8 mouse cellular contexts compared by ENCODE assay signal in the genomic region with DNA sequence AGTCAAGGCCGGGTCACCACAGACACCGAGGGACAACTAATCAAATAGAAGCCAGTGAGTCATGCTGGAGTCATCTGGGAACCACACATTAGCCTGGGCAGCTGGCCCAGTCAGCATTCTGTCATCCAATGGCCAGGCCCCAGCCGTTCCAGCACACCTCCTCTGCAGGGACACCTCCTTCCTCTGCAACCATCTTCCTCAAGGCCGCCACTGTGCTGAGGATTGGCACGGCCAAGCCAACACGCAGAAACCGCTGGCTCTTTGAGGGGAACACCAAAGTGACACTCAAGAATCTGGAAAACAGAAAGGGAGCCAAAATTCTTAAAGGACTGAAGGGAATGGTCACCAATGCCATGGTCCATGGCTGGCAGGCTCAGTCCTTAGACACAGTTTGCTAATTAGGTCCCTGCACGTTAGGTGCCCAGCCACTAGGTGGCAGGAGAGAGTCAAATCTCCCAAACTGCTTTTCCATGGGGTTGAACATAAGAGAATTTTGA. TPM values are rescaled to one million over a fixed set of nuclear protein-coding genes. Genes with fewer than 3 reads are reported as not detected.
DNase-seq lines count a peak whose midpoint lies in the region; ATAC-seq and TF ChIP-seq lines count a peak whose summit lies in the region.

No protein-coding gene starts in this region.

- no peak overlapping the region for H3K4me2 ChIP-seq in hindbrain, embryonic 13.5 days
- H3K4me2 ChIP-seq in hindbrain, postnatal 0 days (ENCODE audit: low read depth, low read length), result no peak overlapping the region
- no peak overlapping the region for H3K4me2 ChIP-seq in stomach, embryonic 15.5 days

- no peaks in the 10 kb centered on the region for H3K9me3 ChIP-seq in hindbrain, embryonic 10.5 days
- H3K9me3 ChIP-seq in hindbrain, embryonic 13.5 days, result no peaks in the 10 kb centered on the region
- no peaks in the 10 kb centered on the region for H3K9me3 ChIP-seq in hindbrain, postnatal 0 days (ENCODE audit: low read length)
- H3K9me3 ChIP-seq in stomach, embryonic 15.5 days, result no peaks in the 10 kb centered on the region

- no peak overlapping the region for H3K4me3 ChIP-seq in hindbrain, embryonic 10.5 days
- no peak overlapping the region for H3K4me3 ChIP-seq in hindbrain, embryonic 13.5 days
- no peak overlapping the region for H3K4me3 ChIP-seq in bone marrow macrophage, adult 2 months (ENCODE audit: insufficient read depth, low read length)
- no peak overlapping the region for H3K4me3 ChIP-seq in hindbrain, postnatal 0 days (ENCODE audit: low read length)
- H3K4me3 ChIP-seq in stomach, embryonic 15.5 days (replicated peaks), result no peak overlapping the region

- H3K36me3 ChIP-seq in hindbrain, embryonic 10.5 days, result no peaks in the 10 kb centered on the region
- H3K36me3 ChIP-seq in hindbrain, embryonic 13.5 days, result no peaks in the 10 kb centered on the region
- H3K36me3 ChIP-seq in hindbrain, postnatal 0 days (ENCODE audit: insufficient read depth, low read length), result no peaks in the 10 kb centered on the region
- no peaks in the 10 kb centered on the region for H3K36me3 ChIP-seq in stomach, embryonic 15.5 days

- TF ChIP-seq CTCF in bone marrow macrophage, adult 2 months (IDR thresholded peaks at IDR 0.05; ENCODE audit: low read depth, low read length), result peak; percentile 57
- TF ChIP-seq CTCF in hindbrain, postnatal 0 days (IDR thresholded peaks at IDR 0.05; ENCODE audit: low read depth), result peak; percentile 84

- peaks cover 7% of the 10 kb centered on the region; the same call in 1 of the 2 replicates for H3K4me1 ChIP-seq in hindbrain, embryonic 10.5 days (replicated peaks)
- H3K4me1 ChIP-seq in hindbrain, embryonic 13.5 days (replicated peaks), result peaks cover 7% of the 10 kb centered on the region
- peaks cover 8% of the 10 kb centered on the region for H3K4me1 ChIP-seq in bone marrow macrophage, adult 2 months (ENCODE audit: control insufficient read depth, insufficient read depth, low read length)
- H3K4me1 ChIP-seq in hindbrain, postnatal 0 days (ENCODE audit: insufficient read depth, low read length), result peaks cover 5% of the 10 kb centered on the region
- H3K4me1 ChIP-seq in stomach, embryonic 15.5 days, result no peaks in the 10 kb centered on the region

- ATAC-seq in hindbrain, embryonic 13.5 days (ENCODE audit: low FRiP score), result no peak
- ATAC-seq in hindbrain, postnatal 0 days, result peak; percentile 87
- ATAC-seq in megakaryocyte-erythroid progenitor cell, adult 5-6 weeks (replicated peaks; ENCODE audit: low FRiP score, low TSS enrichment, poor library complexity, severe bottlenecking), result peak; percentile 71; the same call in 1 of the 2 replicates
- ATAC-seq in stomach, embryonic 15.5 days (ENCODE audit: insufficient read depth, low FRiP score, low read depth), result peak; percentile 47; the same call in 1 of the 2 replicates

- no peaks in the 10 kb centered on the region for H3K27me3 ChIP-seq in hindbrain, embryonic 10.5 days (ENCODE audit: insufficient read depth, poor library complexity, severe bottlenecking)
- H3K27me3 ChIP-seq in hindbrain, embryonic 13.5 days, result no peaks in the 10 kb centered on the region
- H3K27me3 ChIP-seq in hindbrain, postnatal 0 days (ENCODE audit: insufficient read depth, low read length), result no peaks in the 10 kb centered on the region
- H3K27me3 ChIP-seq in stomach, embryonic 15.5 days (replicated peaks), result no peaks in the 10 kb centered on the region

- H3K27ac ChIP-seq in hindbrain, embryonic 10.5 days, result no peak overlapping the region
- H3K27ac ChIP-seq in hindbrain, embryonic 13.5 days, result no peak overlapping the region
- no peak overlapping the region for H3K27ac ChIP-seq in bone marrow macrophage, adult 2 months (ENCODE audit: insufficient read depth, low read depth, low read length)
- no peak overlapping the region for H3K27ac ChIP-seq in hindbrain, postnatal 0 days
- no peak overlapping the region for H3K27ac ChIP-seq in stomach, embryonic 15.5 days

- WGBS in hindbrain, embryonic 10.5 days, result 67% methylated on average over 8 of the region's 8 CpGs
- WGBS in hindbrain, embryonic 13.5 days, result 56% methylated on average over 8 of the region's 8 CpGs
- WGBS in hindbrain, postnatal 0 days, result 48% methylated on average over 8 of the region's 8 CpGs
- WGBS in stomach, embryonic 15.5 days, result 48% methylated on average over 8 of the region's 8 CpGs

- DNase-seq in hindbrain, embryonic 10.5 days (ENCODE audit: low spot score), result peak; percentile 51
- peak; percentile 44 for DNase-seq in forelimb bud, embryonic 11.5 days (ENCODE audit: low read depth, low spot score)
- DNase-seq in hindbrain, postnatal 0 days (ENCODE audit: low spot score), result peak; percentile 63
- DNase-seq in layer of hippocampus, postnatal 25 days (ENCODE audit: extremely low spot score in 1 of 2, low spot score in 1 of 2), result peak; percentile 50 to 72

- TF ChIP-seq POLR2A in bone marrow macrophage, adult 2 months (IDR thresholded peaks at IDR 0.05; ENCODE audit: borderline replicate concordance, low read depth, low read length), result no peak

- no peak overlapping the region for H3K9ac ChIP-seq in hindbrain, embryonic 13.5 days
- no peak overlapping the region for H3K9ac ChIP-seq in hindbrain, postnatal 0 days (replicated peaks; ENCODE audit: low read length)
- no peak overlapping the region for H3K9ac ChIP-seq in stomach, embryonic 15.5 days

RNA-seq across cellular contexts. Expression of a gene that starts 24.8 kb away (rescaled TPM):
- 0.77 and 1.2 TPM in 2 replicates for polyA plus RNA-seq in hindbrain, embryonic 10.5 days (2016; fragmentation: Nextera tagmentation; extraction: Ambion mirVana)
- polyA plus RNA-seq in hindbrain, embryonic 13.5 days (2015; fragmentation: Nextera tagmentation; extraction: Ambion mirVana), result 0.38 and 0.53 TPM in 2 replicates
- not detected in 2 replicates for polyA plus RNA-seq in bone marrow macrophage, adult 2 months (2012; ENCODE audit: insufficient read depth, insufficient read length, missing spikeins)
- 0.94 and 1.6 TPM in 2 replicates for total RNA-seq in hindbrain, postnatal 0 days (2014; rRNA removed)
- 0.37 and 0.68 TPM in 2 replicates for polyA plus RNA-seq in hindbrain, postnatal 0 days (2015; fragmentation: Nextera tagmentation; extraction: Ambion mirVana)
- 1 to 10 TPM in 1 of 2 experiments, under 1 TPM in 1; 0.76 to 1.1 TPM for total RNA-seq in layer of hippocampus, postnatal 25 days (2021)
- total RNA-seq in megakaryocyte-erythroid progenitor cell, adult 5-6 weeks (2014; fragmentation: Nextera tagmentation), result not detected in 2 replicates
- total RNA-seq in megakaryocyte-erythroid progenitor cell, adult 5-6 weeks (2017), result not detected in 2 replicates
- 3.7 and 4.8 TPM in 2 replicates for polyA plus RNA-seq in stomach, embryonic 15.5 days (2015; fragmentation: Nextera tagmentation; extraction: Ambion mirVana)
